Mouse (Mus musculus) right cerebral cortex, postnatal 10 days (tissue): Measurements from ENCODE around the gene Tas2r129.
"Not testable (repeated sequence)": the region's sequence is repeated elsewhere in the genome, so short reads cannot be mapped to it uniquely, and the experiment has no call there.

Experiments
- DNase-seq, 2 experiments: peaks; one replicate each; pipeline ENCODE4 v3.0.0; 2021; ENCODE audit warnings: low spot score in 2 of 2

The Tas2r129 gene

DNA sequence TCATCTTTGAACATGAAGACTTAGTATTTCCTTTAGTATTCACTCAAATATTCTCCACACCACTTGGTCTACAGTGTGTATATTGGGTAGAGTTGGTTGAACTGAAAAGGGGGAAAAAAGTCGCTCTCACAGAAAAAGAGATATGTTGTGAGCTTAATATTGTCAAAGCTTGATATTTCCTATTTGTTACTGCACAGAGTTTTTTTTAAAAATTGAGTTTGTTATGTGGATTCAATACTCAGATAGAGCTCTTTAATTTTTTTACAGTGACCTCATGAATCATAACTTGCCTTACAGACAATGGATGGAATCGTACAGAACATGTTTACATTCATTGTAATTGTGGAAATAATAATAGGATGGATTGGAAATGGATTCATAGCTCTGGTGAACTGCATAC lies at the start of gene Tas2r129:
Gene Tas2r129, plus strand, starts transcription at position 301 of the 400 bp plus-strand sequence.
- DNase-seq = no peak

DNA sequence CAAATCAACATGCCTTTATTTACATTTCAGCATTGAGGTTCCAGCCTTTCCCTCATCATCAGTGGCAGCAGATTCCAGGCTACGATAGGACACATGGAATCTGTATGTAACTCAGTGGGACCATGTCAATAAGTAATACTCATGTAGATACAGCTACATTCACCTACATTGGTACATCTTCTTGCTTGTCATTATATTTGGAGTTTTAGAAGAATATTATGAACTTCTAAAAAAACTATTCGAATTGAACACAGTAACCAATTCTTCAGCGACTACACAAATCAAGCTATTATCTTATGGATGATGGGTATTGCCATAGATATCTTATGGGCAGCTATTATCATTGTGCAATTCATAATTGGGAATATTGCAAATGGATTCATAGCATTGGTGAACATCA lies 41.6 kb upstream of the Tas2r129 start, which contains the start of gene Tas2r125:
Gene Tas2r125, plus strand, starts transcription at position 301 of the 400 bp plus-strand sequence.
- no peak for DNase-seq

DNA sequence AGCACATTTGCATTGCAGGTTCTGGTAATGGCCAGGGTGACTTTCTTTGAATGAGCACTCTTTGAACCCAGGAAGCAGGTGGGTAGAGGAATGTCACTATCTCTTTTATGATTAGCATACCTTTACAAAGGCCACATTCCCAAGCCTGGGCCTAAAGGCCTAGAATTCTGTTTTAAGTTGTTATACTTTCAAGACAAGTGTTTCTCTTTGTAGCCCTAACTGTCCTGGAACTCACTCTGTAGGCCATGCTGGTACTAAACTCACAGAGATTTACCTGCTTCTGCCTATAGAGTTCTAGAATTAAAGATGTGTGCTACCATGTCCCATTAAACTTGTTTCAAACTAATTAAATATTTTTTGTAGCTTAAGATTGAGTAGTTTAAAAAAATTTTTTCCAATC lies 9.5 kb upstream of the Tas2r129 start:
- DNase-seq = not testable (repeated sequence)

DNA sequence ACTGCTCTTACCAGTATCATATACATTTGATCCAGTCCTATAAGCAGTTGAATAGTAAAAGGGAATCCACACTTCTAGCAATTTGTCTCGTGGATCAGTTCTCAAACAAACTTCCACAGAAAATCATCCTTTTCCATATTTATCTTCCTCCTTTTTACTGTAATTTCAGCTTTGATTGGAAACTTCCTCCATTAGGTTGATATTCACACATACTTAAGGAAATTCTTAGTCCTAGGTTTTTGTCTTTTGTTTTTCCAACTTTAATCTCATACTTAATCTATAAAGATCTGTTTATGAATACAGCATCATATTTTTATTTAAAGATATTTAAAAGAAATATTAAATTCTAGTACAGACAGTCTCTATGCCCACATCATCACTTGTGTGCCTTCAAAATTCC lies 6.9 kb downstream of the Tas2r129 start, which contains the start of gene Tas2r131:
Gene Tas2r131, minus strand, starts transcription at position 101 of the 400 bp plus-strand sequence.
- DNase-seq = no peak

DNA sequence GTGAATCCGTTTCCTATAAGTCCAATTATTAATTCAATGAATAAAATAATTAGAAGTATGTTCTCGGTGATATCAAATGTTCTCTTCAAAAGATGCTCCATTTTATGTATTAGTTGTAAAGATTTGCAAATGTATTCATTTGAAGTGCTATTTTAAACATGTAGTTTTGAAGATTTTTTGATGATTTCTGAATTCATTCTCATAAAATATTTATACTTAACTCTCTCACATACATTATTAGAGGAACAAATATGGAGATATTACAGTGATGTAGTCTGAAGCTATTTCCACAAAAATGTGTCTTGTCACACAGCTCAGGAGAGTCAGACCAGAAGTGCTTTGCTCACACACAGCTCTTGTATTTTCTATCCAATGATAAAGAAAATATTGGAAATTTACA lies 30.0 kb downstream of the Tas2r129 start, which contains the start of gene Tas2r109:
Gene Tas2r109, minus strand, starts transcription at position 101 of the 400 bp plus-strand sequence.
- no peak for DNase-seq
